Mouse (Mus musculus) fat pad, adult 2 months (tissue): ENCODE data around the gene Olfr481.

Source experiments
- DNase-seq: peaks from one replicate; pipeline ENCODE4 v3.0.0-alpha.2; 2011; ENCODE audit warnings: low read depth, low spot score; ENCODE audit errors: extremely low read depth

The Olfr481 gene

GRCm38 (mm10) chr7:108079555-108079954 is at the start of gene Olfr481:
Gene Olfr481 (plus strand): TSS chr7:108079855.
- DNase-seq = no peak

- DNase-seq = no peak
Measured at GRCm38 (mm10) chr7:108033889-108034288, 45.8 kb upstream of the Olfr481 start, which contains the start of gene Olfr478. Gene Olfr478 (minus strand): TSS chr7:108033989.

DNA sequence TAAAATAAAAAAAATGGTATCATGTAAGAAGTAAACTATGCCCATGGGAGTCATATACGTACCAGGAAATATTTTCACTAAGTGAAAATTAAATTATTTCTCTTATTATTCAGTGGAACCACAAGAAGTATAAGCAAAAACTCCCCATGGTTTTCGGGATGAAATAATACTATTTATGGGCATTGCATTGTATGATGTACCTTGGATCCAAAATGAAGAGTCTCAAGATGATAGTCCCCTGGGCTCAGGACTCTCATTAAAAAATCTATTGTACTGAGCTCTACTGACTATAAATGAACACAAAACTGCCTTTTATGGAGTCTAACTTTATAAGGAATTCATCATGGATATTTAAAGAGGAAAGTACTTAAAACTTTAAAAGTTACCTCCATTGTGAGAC is 29.3 kb upstream of the Olfr481 start, which contains the start of gene Olfr479:
Gene Olfr479, plus strand, starts transcription at position 301 of the 400 bp plus-strand sequence.
- DNase-seq = no peak

DNA sequence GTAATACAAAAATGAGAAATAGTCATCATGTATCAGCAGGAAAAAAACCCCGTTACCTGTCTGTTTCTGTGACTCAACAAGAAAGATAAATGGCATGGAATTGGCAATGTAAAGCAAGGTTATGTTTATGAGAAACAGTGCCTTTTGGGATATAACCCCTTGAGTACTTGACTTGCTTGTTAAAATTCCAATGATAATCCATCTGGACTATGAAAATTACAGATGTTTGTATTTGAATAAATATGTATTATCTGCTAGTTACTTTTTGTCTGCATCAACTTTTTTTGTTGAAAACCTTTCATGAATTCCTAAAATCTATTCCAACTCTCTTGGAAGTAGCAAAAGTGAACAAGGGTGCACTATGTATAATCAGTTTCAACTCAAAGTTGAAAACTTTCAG is 12.4 kb upstream of the Olfr481 start, which contains the start of gene Olfr480:
Gene Olfr480, minus strand, starts transcription at position 101 of the 400 bp plus-strand sequence.
- no peak for DNase-seq

GRCm38 (mm10) chr7:108097486-108097885 is 17.8 kb downstream of the Olfr481 start, which contains the start of gene Olfr482:
Gene Olfr482 (minus strand): TSS chr7:108097586.
- no peak for DNase-seq

- DNase-seq = no peak
Measured at GRCm38 (mm10) chr7:108100549-108100948, 20.9 kb downstream of the Olfr481 start, which contains the start of gene Olfr483. Gene Olfr483 (plus strand): TSS chr7:108100849.

GRCm38 (mm10) chr7:108120681-108121080 is 41.0 kb downstream of the Olfr481 start:
- DNase-seq = no peak

DNA sequence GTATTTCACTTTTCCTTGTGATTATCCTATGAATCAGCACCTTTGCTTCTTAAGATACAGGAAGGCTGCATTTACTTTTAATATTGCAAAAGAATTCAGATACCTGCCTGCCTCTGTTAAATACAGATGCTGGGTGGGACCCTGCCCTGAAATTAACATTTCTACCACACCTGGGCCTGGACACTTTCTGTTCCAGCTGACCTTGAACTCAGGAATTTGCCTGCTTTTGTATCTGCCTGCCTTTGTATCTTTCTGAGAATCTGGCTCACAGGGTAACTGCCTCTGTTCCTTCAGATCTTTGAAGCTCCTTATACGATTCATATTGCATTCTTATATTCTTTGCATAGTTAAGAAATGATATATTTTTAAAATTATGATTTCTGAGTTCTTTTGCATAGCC is 41.8 kb downstream of the Olfr481 start:
- DNase-seq = no peak

DNA sequence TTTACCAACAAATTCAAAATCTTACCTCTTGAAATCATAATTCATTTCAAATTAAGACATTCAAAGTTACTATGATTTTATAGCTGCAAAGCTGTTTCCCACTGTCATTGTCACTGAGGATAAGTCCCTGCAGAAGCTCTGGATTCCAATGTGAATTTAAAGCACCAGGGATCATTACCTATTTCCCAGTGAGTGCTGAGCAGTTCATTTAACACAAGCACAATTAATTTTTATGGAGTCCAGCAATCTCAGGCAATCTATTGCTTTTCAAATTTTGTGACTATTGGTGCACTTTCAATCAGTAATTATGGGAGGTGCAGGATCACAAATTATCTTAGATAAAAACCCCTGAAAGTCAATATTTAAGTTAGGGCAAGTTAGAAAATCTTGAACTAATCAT is 47.7 kb downstream of the Olfr481 start, which contains the start of gene Olfr484:
Gene Olfr484, minus strand, starts transcription at position 101 of the 400 bp plus-strand sequence.
- no peak for DNase-seq
